Mouse (Mus musculus): ENCODE results near the gene Hadhb.
A peak's percentile ranks its signal among the peaks of the same experiment; 100 is the strongest.

- TF ChIP-seq POLR2A (IDR thresholded peaks at IDR 0.05; ENCODE audit: low read depth, low read length) (peak; percentile 98), CTCF (IDR thresholded peaks at IDR 0.05; ENCODE audit: extremely low read depth, insufficient read length, insufficient replicate concordance, low read depth, low read length) (no peak)
These were observed 77.4 kb downstream of the Hadhb start, which contains the start of gene Selenoi for GRCm38 (mm10) chr5:30232271-30232971.

Measured in small intestine, adult 2 months (tissue).